Mouse (Mus musculus) cerebellum, postnatal 25 days (tissue): Measurements from ENCODE around the gene Slc51b.

Experiments
- DNase-seq, 2 experiments: peaks; one replicate each; pipeline ENCODE4 v3.0.0; 2021; ENCODE audit warnings: mixed read lengths in 2 of 2

Gene Slc51b

DNA sequence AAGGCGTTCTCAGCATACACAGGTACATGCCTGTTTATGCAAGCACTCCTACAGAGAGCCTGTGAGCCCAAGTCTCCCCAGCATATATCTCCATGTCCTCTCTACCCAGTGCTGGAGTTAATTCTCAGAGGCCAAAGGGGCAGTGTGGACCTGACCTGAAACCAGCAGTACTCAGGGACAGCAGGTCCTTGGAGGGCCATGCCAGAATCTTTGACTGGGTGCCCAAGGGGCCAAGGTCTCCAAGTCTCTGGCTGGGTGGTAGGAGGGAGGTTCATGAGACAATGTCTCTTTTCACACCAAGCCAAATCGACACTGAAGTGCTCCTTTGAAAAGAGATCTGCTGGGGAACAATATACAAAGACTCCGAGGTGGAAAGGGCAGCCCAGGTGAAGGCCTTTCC is 14.9 kb downstream of the Slc51b start:
- no peak for DNase-seq

DNA sequence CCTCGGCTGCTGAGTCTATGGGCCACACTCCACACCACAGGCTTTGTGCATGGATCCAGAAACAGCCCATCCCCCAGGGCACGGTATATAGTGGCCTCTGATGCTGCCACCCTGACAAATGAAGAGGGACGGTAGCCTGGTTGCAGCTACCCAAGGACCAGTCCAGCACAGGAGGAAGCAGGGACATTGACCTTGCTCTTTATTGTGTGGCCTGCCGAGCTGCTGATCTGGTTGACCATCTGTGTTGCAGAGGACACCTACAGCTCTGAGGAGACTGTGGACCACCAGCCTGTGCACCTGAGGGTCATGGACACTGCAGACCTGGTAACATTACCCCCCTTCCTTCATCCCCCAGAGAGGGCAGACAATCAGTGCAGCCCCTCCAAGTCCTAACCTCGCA is 15.4 kb downstream of the Slc51b start:
- DNase-seq, result no peak

DNA sequence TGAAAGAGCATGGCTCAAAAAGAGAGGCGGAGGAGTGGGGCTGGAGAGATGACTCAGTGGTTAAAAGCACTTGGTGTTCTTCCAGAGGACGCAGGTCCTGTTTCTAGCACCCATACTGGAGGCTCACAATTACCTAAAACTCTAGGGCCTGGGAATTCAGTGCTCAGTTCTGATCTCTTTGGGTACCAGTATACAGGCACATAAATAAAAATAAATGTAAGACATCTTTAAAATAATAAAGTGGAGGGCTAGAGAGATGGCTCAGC is 17.6 kb downstream of the Slc51b start:
- no peak for DNase-seq

DNA sequence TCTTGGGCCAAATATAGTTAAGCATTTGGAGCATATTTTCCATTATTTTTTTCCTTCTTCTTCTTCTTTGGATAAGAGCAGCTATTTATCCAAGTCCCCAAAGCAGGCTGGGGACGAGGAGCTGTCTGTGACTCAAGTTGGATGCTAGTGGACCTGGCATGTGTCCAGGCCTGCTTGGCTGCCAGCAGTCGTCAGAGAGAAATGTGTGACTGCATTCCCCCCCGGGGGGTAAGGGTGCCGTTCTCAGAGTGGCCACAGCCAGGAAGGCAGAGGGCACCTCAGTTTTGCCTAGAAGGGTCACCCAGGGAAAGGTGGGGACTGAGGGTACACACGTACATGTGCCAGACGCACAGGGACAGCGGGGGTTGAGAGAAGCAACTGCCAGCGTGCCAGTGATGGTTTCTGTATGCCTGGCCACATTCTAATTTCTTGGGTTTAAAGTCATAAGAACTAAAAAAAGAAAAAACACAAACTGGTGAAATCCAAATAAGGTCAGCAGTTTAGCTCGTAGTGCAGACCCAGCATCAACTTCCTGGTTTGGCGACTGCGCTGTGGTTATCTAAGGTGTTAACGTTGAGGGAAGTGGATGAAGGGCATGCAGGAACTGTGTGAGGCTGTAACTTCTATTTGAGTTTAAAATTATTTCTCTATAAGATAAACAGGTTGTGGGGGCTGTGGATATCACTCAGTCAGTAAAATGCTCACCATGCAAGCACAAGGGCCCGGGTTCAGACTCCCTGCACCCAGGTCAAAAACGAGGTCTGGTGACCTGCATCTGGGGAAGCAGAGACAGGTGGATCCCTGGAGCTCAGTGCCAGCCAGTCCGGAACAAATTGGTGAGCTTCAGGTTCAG is 18.2 kb downstream of the Slc51b start:
- DNase-seq, result peak; percentile 81 to 87

DNA sequence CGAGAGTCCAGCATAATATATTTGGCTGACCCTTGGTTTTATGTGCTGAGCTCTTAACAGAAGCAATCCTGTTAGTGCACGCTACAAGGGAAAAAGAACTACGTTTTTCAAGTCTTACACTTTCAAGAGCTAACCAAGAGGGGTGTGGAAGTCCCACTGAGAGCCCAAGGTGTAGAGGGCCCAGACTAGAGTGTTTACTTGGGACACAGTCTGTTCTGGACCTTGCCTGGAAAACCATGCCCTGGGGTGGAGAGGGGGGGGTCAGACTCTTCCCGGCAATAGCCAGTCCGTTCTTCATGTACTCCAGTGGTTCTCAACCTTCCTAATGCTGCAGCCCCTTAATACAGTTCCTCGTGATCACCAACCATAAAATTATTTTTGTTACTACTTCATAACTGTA is 22.8 kb downstream of the Slc51b start:
- DNase-seq, result no peak

DNA sequence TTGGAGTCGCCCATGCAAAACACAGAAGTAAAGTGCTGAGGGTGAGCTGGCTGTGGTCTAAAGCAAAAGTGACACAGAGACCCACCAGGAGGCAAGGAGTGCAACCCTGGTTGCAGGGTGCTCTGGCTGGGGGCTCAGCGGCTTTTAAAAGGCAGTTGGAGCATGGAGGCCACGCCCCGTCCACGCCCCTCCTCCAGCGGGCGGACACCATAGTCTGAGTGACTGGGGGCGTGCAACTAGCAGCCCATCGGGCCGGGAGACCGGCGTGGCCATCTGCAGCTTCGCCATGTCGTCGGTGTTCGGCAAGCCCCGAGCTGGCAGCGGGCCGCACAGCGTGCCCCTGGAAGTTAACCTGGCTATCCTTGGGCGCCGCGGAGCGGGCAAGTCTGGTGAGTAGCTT is 24.5 kb downstream of the Slc51b start, which contains the start of gene Rasl12:
Gene Rasl12 (plus strand): TSS at position 228 of the 400 bp plus-strand sequence.
- peak; percentile 52 to 69 for DNase-seq

DNA sequence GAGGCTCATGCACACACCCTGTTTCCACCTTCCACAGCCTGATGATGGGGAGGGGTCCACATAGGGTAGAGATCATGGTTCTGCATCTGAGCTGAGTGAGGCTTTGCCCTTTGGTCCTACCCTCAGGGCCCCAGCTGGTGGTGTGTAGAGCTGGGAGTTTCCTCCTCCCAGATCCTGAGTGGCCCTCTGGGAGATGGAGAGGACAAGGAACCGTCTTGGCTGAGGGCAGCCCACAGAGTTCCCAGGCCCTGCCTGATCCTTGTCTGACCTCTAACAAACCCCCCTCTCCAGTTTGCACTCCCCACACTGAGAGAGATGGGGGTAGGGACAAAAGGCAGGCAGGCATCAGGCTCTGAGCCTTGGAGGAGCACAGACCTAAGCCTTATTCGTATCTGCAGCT is 28.4 kb downstream of the Slc51b start:
- no peak for DNase-seq

DNA sequence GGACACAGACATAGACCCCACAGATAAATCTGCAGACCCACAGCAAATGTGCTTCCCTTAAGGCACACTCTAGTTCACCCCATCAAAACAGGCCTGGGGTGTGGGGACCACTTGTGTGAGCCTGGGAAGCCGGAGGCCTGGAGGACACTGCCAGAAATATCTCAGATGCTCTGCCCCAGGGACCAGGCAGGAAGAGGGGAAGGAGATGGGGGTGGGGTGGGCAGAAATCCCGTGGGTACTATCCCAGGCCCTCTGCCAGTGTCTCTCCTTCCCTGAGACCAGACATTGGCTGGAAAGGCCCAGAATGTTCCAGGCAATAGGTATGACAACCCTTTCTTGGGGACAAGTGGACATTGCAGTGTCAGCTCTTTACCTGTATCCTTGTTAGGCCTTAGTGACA is 29.1 kb downstream of the Slc51b start:
- DNase-seq, result no peak

DNA sequence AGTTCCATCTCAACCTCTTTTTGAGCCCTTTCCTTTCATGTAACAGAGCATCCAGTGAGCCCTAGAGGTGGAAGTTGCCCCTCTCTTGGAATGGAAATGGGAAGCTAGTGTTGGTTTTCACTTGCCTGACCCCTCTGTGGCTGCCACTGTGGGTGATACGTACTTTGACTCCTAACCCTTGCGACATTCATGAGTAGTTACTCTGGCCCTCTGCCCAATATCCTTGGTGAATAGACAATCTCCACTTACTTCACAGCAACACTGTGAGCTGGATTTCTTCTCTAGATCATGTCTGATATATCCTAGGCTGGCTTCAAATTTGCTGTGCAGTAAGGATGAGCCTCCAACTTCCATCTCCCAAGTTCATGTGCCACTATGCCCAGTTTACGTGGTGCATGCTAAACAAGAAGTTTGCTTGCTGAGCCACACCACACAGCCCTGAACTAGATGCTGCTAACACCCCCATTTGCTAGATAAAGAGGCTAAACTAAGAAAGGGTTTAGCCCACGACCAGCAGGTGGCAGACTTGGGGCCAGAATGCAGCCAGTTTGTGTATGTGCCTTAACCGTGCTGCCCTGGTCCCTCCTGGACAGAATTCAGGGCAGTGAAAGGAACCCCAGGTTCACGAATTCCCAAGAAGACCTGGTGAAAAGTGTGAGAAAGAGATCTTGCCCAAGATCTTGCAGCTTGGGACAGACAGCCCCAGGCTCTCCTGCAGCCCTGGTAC is 30.0 kb downstream of the Slc51b start:
- peak; percentile 63 to 81 for DNase-seq

DNA sequence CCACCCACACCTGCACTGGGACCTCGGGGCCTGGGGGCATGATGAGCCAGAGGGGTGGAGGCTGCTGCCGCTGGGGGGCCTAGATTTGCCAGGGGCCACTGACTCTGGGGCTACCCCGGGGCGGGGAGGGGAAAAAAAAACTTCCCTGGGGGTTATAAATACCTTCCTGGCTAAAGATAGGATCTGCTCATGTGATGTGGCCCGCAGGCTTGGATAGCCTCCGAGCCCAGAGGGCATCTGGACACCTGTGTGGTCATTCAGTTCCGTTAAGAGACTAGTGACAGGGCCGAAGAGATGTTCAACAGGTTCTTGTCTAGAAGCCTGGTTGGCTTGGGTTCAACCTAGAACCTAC is 31.2 kb downstream of the Slc51b start, which contains the start of gene Kbtbd13:
Gene Kbtbd13 (minus strand): TSS at position 40 of the 352 bp plus-strand sequence.
- no peak for DNase-seq

DNA sequence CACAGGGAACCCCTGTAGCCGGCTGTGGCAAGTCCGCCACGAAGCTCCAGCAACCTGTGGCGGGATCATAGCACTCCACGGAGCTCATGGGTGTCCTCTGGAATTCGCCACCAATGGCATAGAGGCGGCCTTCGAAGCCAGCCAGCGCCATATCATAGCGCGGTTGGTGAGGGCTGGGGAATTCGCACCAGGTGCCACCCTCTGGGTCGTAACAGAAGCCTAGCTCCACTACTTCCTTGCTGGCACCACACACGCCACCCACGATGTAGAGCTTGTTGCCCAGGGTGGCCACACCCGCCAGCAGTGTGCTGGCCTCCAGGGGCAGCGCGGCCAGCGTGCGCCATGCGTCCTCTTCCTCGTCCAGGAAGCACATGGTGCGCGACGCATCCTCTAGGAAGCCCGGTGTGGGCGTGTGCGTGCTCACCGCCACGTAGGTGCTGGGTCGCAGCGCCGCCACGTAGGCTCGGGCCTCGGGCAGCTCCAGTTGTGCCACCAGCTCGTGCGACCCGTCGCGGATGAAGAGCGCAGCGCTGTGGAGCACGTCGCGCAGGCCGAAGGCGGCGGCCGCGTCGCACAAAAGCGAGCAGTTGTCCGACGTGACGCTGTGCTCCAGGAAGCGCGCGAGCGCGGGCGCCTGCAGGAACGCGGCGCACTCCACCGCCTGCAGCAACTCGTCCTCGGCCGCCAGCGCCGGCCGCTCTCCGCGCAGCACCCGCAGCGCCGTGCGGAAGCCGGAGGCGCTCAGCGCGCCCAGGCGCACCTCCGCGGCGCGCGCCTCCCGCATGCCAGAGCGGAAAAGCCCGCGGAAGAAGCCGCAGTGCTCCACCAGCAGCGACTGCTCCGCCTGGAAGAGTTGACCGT is 31.8 kb downstream of the Slc51b start:
- no peak for DNase-seq

DNA sequence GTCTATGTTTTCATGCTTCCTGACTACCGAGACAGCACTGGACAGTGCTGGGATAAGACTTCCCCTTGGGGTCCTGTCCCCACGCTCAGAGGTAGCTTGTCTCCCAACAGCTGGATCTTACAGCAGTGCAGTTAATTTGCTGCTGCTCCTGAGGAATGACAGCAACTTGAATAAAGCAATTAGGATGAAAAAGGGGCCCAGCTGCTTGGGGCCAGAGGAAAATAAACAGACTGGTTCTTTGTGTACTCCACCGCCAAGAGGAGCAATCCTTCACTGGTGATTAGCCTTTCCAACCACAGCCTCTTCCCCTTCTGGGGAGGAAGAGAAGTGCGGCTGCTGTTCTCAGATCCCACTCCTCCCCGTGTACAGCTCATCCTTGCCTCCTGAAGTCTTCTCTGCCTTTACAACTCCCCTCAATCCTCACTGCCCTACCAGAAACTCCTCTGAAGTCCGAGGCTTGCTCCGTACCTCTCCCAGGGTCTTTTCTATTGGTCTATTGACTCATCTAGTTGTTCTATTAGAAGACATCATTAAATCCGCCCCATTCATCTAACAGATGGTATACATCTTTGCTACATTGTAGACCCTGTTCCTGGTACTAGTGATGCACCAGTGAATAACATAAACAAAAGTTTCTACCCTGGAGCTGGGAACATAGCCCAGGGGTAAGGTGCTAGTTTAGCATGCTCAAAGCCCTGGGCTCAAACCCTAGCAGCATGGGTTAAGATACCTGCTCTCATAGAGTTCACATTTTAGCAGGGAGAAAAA is 36.2 kb downstream of the Slc51b start:
- DNase-seq, result no peak

DNA sequence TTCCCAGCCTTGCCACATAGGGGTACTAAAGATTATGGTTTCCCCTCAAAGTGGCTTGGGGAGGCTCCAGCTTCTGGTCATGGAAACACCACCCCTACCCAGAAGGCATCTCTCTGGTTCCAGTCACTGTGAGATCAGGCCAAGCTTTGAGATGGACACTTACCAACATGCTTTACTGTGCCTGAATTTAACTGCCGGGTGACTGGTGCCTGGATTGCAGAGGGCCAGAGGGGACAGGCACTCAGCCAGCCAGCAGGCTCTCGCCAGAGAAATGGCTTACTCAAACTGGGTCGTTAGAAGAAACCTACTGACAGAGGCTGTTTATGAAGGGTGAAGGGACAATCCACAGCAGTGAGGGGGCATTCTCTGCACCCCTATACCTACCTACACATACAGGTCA is 38.5 kb downstream of the Slc51b start:
- peak in 1 of 2 experiments; percentile 31 for DNase-seq

DNA sequence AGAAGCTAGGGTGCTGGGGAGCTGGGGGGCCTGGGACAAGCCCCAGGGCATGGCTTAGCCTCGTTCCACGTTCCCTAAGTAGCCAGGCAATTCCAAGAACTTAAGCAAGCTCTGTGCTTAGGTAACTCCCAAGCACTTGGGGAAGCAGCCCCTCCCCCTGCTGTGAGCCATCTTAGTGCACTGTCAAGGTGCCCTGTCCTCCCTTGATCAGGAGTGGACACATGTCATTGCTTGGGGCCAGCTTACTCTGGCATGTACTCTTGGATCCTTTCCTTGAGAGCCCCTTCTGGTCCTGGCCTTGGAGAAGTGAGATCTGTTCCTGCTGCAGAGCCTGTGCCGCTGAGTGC is 40.0 kb downstream of the Slc51b start:
- DNase-seq, result peak in 1 of 2 experiments; percentile 30

DNA sequence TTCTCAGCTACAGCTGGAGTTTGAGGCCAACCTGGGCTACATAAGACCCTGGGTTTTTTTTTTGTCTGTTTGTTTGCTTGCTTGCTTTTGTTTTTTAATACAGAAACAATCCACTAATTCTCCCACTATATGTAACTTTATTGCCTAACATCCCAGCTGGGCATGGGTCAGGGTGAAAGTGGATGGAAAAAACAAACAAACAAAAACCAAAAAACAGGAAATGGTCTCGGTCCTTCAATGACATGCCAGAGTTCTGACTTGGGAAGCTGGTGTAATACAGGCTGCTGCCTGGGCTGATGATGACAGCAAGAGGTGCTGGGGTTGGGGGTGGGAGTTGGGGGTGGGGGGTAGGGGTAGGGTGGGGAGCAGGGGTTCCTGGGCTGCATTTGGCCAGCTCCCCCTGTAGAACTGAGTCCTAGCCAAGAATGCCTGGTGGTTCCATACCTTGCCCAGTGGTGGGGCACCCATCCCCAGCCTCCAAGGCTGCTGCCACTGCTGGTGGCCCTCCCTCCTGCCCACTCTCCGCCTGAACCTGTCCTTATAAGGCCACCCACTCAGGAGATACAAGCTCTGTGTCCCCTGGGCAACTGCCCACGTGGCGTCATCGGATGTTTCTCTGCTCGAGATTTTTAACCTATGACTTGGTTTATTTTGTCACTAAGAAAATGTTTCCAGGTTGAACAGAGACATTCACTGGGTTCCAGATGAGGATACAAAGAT is 40.6 kb downstream of the Slc51b start:
- no peak for DNase-seq

DNA sequence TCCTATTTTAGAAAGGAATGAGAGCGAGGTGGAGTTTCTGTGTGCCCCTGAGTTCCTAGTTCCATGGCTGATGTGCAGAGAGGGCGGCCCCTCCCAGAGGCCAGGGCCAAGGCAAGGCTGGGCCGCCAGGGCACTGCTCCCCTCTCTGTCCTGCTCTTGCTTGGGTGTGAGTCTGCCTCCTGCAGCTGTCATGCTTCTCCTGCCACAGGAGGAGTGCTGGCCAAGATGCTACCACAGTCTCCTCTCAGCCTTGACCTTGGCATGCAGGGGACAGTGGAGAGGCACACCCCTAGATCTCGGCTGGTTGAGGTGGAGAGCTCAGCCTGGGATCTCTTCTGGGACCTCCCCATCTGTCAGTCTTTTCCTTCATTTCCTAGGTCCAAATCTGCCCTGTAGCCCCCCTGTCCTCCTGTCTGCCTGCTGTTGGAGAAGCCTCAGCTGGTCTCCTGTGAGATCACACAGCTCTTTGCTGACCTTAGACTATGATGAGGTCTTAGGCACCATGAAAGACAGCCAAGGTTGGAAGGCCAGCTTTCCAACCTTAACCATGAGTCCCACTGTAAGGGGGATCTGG is 41.7 kb downstream of the Slc51b start:
- DNase-seq, result no peak

DNA sequence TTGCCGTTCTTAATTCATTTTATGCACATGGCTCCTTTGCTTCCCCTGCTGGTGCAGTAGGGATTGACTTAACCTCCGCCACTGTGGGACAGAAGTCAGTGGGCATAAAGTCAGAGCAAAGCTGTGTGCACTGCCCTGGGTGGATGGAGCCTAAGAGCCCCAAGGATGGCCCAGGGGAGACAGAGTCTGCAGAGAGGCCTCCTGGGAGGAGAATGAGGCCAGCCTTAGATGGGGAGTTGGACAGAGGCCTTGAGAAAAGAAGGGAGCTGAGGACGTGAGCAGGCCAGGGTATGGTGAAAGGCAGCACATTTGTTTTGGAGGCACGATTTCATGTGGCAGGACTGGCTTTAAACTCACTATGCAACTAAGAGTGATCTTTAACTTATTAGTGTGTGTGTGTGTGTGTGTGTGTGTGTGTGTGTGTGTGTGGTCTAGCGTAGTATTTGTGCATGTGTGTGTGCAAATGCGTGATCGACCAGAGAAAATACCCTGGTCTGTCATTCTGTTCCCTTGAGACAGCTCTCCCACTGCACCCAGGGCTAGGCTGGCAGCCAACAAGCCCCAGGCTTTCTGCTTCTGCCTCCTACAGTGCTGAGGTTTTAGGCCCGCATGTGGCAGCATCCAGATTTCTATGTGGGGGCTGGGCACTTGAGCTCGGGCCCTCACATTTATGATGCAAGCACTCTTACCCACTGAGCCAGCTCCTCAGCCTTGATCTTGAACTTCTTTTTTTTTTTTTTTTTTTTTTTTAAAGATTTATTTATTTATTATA is 47.4 kb downstream of the Slc51b start:
- DNase-seq, result no peak

DNA sequence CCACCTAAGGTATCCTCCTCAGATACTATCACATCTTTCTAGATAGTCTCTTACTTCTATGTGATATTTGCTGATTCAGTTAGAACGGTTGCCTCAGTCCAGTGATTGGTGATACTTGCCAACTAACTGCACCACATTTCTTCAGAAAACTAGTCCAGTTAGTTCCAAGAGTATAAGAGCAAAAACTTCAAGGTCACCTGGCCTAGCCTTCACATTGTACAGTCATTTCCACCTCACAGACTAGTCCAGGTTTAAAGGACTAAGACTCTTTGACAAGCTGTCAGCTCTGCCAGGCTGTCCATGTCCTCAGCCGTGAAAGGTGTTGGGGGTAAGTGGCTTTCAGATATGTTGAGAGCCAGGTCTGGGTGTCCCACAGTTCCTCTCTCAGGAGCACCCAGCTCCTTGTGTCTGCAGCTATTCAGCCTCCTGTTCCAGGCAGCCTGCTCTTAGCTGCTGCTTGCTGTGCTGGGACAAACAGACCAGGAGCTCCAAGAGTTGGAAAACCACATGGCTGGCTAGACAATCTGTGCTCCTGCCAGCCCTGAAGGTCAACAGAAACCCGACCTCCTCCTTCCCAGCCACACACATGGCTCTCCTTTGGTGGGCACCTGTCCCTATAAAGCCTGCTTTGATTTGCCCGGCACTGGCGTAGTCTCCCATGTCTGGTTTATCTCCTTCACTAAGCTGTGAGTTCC is 48.1 kb downstream of the Slc51b start:
- no peak for DNase-seq

DNA sequence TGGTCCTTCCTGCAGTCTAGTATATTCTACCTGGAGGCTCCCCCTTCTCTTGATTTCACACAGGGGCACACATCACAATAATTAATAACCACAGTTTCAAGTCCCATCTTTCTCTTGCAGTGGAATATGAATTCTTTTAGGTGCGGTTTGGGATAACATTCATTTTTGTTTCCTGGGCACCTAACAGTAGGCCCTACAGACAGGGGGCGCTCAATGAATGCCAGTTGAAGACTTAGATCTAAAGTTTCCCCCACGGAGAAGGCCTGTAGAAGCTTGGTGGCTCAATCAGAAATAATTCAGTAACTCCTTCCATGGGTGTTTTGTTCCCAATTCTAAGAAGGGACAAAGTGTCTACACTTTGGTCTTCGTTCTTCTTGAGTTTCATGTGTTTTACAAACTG is 50.3 kb downstream of the Slc51b start:
- DNase-seq, result peak in 1 of 2 experiments; percentile 51

DNA sequence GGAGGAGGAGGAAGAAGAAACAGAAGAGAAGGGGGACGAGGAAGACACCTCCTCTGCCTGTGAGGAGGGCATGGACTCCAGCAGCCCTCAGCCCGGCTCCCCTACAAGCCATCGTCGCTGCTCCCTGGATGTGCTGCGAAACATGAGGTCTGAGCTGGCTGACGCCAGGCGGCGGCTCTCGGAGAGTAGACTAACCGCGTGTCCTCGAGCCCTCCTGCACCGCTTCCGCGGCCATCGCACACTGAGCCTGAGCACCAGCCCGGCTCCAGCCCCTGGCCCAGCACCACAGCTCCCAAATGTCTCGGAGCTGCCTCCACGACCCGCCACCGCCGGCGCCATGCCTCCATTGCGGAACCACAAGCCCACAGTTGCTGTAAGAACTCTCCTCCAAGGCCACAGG is 51.0 kb downstream of the Slc51b start:
- no peak for DNase-seq
